Mouse (Mus musculus): Measurements from ENCODE around the gene Pou2af1.

The Pou2af1 gene

DNA sequence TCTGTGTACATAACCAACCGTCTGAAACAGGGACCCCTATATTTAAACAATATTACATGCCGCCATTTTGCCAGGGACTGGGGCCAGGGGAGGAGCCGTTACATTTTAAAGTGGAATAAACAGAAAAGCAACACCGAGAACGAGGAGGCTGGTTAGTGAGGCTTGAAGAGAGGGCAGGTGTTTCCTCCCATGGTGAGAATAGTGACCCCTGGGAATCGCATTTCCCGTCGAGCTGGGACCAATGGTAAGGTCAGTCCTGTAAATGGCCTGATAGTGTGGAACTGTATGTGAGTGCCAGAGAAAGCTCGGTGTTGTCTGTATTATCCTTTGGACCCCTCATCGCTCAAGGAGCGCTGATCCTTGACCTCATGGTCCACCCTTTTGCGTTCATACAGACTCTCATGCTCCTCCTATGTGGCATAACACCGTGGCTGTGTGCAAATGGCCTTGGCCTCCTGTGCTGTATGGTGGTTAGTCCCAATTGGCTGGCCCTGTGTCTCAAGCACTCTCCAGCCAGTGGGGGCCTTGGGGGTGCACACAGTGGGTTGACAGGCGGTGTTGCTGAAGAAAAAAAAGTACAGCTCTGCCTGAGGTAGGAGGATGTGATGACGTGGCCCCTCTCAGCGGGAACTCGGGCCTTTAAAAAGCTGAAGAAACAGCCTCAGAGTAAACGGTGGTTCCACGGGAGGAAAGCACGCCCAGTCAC is at the start of gene Pou2af1:
Gene Pou2af1 (plus strand): TSS at position 686 of the 706 bp plus-strand sequence.
- peak; percentile 64 for DNase-seq (ENCODE audit: low spot score)

DNA sequence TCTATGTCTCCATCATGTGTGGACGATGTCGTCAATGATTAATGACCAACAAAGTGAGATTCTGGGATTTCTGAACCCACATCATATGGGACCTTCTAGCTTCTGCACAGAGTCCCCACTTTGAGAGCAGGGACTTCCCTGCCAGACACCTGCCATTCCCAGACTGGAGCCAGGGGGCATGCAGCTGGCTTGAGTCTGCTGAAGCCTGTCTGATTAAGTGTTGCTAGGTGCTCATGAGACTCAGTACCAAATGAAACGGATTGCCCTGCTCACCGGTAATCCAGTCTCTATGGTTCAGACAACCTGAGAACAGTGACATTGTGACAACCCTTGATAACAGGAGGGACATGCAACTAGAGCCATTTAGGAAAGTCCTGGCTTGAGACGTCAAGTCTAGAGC is 49.5 kb upstream of the Pou2af1 start:
- DNase-seq (ENCODE audit: low spot score) = no peak

DNA sequence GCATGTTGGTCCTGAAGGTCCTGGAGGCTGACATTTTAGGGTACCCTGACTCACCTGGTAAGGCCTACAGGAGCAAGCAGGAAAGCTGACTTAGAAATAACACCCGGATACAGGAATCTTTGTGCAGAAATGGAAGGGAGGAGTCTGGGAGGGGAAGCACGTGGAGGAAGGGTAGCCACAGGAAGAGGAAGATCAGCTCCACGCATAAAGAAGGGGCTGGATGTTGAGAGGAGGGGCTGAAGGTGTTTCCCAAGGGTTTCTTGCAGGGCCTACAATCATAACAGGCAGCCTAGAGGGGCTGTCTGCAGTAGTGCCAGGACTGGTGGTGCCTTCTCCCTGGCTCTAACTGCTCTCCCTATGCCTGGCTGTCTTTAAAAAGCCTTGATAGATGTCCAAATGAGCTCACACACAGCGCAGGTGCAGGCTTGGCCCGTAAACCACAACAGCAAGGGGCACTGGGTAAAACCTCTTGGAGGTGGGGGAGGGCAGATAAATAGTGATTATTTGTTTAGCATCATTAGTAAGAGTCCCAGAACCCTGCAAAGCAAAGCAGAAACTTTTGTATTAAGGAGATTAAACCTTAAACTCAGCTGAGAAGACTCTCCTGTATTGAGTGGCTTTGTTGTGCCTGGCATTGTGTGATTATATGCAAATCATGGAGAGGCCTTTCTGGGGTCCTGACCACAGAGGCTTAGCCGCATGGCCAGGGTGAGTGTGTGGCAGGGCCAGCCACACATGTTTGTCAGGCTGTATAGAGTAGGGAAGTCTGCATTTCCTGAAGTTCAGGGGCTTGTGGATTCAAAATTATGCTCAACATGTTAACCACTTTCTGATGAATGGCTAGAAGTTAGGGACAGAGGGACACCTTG is 48.0 kb upstream of the Pou2af1 start, which contains the start of gene Gm32742:
Gene Gm32742 (minus strand): TSS at position 206 of the 869 bp plus-strand sequence.
- DNase-seq (ENCODE audit: low spot score) = no peak

DNA sequence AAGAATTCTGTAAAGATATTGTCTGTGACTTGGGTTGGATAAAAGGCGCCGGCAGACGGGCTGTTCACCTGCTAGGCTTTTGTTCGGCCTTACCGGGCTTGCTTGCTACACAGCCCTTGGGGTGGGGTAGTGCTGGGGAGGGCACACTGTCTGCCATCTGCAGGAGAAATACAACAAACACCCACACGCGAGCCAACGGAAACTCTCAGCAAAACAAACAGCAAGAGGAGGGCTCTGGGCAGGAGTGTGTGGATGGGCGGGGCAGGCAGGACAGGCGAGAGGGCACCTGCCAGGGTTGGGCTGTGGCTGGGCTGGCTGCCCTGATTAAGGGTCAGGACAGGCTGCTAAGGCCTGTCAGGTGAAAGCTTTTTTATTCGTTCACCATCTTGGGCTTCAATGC is 45.6 kb upstream of the Pou2af1 start:
- peak; percentile 86 for DNase-seq (ENCODE audit: low spot score)

DNA sequence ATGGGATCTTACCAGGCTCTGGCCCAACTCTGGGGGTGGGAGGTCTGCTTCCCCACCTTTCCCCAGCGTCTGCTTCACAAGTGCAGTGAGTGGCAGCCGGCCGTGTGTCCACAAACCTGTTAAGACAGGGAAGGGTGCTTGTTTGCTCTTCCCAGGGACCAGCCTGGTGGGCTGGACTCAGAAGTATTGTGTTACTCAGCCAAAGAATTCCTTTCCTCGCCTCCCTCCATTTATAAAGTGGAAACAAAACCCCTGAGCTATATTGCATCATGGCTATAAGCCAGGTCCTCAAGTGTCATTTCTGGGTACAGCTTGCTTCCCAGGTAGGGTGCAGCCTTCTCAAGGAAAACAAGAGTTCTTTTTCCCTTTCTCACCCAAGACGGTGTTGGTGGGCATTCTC is 44.8 kb upstream of the Pou2af1 start:
- peak; percentile 81 for DNase-seq (ENCODE audit: low spot score)

DNA sequence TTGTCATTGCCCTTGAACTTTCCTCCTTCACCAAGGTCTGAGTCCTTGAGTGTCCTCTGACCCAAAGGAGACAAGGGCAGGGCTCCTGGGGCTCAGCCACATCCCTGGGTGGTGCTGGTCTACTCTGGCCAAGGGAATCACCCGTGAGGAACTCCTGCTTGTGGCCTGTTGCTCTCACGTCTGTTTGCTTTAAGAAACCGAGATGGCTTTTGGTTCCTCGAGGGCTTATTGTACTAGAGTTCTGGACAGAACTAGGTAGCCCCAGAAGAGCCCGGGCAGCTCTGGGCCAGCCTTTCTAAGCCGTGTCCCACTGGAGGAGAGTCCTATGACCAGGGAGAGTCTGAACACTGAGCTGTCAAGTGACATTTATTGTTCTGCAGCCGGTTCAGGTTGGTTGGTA is 44.4 kb upstream of the Pou2af1 start:
- peak; percentile 44 for DNase-seq (ENCODE audit: low spot score)

DNA sequence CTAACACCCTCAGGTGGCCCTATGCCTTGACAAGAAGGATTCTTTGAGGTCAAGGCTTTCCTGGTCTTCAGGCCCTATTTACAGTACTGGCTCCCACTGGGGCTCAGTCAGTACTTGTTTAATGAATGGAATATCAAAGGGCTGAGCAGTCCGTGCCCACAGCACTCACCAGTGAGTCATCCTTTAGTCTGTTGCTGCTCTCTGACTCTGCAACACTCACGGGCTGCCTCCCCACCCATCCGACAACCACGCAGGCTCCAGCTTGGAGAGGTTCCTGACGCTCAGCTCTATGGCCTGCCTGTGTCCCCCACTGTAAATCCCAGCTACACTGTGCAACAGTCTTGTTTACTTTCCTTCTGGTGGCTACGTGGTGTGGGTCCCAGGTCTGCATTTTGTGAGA is 43.2 kb upstream of the Pou2af1 start:
- no peak for DNase-seq (ENCODE audit: low spot score)

DNA sequence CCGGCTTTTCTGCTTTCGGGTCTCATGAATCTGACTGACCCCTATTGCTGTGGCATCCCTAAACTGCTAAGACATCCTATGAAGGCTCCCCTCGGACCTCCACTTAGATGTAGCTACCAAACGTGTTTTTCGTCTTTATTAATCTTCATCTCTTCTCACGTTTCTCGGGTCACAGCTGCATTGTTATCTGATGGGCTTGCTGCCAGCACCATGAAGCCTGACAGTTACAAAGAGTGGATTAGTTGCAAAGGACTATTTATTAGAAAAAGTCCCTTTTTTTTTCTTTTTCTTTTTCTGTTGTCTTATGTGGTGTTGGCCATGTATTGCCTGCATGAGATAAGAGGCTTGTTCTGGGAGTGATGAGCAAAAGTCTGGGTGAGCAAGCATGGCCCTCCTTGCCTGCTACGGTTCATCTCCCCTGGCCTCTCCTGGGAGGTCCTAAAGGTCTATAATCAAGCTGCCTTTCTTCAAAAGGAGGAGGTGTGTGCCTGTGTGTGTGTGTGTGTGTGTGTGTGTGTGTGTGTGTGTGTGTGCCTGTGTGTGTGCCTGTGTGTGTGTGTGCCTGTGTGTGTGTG is 38.5 kb upstream of the Pou2af1 start:
- DNase-seq (ENCODE audit: low spot score) = no peak

DNA sequence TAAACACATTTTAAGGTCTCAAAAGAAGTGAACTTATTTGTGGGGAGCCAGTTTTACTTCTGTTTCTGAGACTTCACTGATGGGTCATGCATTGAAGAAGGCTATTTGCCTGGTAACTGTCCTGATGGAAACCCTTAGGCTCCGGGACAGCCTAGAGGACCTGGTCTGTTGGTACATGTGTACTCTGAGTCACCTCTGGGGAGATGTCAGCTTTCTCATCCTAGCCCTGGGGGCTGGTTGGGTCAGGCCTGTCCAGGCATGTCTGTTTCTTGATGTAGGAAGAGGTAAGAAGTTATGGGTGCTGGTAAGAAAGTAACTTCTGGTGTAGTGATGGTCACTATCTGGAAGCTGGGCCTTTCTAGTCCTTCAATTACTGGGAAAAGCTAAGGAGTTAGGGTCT is 37.8 kb upstream of the Pou2af1 start:
- no peak for DNase-seq (ENCODE audit: low spot score)

DNA sequence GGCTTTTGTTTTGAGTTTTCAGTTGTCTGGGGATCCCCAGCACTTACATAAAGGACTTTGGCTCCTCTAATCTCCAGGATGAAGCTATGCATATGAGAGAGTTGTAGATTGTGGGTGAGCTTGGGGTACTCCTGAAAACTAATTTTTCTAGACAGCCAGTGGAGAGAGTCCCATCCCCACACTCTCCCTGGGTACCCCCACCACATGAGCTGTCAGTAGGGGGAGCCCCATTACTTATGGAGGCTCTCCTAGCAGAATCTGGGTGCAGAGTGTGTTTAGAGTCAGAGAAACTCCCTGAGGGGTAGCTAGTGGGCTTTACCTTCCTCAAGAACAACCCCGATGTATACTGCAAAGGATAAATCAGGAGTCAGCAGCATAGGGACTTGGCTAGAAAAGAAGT is 35.2 kb upstream of the Pou2af1 start:
- no peak for DNase-seq (ENCODE audit: low spot score)

DNA sequence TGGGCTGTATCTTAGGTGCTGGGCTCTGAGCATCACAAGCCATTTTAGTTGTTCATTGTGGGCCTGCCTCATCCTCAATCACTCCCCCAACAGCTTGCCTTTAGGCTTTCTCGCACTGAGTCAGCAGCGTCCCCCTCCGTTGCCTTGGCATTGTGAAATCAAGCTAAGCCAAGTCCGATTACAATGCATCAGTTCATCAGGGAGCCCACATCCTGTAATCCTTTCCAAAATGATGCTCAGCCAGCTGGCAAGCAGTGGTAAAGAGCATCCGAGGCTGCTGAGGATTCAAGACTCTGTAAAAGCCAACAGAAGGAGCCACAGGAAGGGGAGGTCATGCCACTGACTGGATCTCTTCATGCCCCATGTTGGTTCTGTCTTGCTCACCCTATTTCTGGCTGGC is 32.9 kb upstream of the Pou2af1 start:
- peak; percentile 54 for DNase-seq (ENCODE audit: low spot score)

DNA sequence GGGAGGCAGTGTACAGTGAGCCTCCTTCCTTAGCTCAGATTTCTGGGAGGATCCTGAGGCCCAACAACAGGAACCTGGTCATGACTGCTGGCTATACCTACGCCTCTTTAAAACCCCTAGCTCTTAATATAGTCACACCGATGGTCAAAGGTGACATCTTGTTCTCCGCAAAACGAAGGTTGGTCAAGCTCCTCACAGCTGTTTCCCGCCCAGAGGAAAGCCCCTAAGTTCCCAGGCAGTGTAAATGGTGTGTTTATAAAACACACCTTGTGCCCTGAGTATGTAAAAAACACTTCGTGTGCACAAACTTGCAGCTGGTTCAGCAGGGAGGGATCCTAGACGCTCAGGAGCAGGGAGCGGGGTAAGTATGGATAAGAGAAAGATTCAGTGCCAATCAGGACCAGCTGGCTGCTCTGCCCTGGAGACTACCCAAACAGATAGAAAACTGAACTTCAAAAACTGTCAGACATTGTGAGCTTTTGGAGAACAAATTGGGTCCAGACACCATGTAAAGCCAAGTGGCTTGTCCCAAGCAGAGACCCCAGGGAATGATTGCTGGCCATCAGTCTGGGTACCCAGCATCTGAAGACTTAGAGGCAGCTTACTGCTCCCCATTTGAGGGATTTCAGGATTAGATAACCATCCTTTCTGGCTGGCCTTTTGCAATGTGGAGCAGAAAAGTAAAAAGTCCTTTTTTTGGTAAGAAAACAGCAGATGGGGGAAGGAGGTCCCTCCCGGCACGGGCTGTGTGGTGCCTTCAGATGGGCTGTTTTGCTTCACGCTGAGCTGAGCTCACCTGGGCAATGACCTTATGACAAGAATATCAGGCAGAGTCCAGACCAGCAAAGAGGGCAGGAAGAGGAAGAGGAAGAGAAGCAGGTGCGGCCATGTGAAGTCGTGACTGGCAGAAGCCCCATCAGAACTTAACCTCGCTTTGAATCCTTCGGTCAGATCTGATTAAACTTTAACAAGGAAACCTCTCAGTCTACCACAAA is 30.5 kb upstream of the Pou2af1 start:
- peak; percentile 19 for DNase-seq (ENCODE audit: low spot score)

DNA sequence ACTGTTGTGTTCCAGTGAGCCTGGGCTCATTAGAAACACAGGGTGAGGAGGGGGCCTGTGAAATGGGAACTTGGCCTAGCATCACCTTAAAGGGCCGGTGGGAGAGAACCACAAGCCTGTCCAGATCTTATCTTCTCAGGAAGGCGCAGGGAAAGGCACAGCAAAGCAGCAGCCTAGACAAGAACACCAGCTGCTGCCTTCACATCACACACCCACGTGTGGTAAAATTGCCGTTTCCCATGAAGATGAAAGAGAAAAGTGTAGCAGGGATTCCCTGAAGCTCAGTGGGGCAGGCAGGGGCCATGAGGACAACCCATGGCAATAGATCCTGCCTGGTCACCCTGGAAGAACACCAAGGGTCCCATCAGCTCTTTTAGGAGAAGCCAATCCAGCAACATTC is 28.1 kb upstream of the Pou2af1 start:
- no peak for DNase-seq (ENCODE audit: low spot score)

DNA sequence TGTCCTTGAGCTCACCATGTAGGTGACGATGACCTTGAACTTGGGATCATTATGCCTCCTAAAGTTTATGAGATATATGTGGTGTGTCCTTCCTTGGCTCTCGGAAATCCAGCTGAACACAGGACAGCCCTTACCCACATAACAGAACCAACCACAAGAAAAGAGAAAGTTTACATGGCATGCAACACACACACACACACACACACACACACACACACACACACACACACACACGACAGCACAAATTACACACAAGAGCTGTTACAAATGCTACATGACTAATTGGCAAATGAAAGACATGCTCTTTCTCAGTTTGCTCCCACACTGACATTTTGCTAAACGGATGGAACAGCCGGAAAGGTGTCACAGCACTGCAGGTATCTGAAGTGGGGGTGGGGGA is 27.6 kb upstream of the Pou2af1 start:
- DNase-seq (ENCODE audit: low spot score) = no peak

DNA sequence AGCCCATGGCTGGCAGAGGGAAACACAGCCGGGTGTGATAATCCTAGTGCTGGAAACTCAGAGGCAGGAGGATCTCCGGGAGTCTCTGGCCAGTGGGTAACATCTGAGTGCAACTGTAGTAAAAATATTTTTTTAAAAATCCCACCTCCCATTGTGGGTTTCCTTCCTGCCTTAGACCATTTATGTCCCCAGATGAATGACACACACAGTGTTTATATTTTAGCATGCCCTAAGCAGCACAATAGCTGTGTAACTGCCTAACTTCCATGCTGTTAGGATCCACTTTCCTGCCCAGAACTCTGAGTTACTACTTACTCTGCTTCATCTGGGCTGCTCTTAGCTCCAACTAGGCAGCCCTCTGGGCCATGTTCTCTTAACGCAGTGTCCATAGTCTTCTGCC is 22.9 kb upstream of the Pou2af1 start:
- DNase-seq (ENCODE audit: low spot score) = no peak

DNA sequence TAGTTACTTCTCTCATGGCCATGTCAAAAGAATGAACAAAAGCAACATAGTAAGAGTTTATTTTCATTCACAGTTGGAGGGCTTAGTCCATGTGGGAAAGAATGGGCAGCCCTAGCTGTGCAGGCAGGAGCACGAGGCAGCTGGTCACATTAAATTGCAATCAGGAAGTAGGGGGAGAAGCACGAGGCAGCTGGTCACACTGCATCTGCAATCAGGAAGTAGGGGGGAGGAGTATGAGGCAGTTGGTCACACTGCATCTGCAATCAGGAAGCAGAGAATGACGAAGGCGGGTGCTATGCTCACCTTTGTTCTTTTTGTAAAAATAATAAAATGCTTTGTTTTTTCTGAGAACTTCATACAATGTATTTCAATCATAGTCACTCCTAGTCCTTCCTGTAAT is 18.7 kb upstream of the Pou2af1 start:
- no peak for DNase-seq (ENCODE audit: low spot score)

DNA sequence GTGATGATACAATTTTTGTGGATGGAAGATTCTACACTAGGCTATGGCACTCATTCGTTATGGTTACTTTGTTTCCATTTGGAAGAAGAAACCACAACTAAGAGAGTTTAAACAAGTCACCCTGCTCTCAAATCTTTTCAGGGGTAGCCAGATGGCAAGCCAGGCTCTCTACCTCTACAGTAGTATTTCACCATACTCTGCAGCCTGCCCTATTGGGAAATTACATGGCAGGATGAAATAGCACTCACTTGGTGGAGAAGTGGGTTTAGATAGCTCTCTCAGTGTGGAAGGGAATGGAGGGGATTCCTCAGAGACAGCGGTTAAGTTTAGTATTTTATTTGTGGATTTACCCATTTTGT is 4.6 kb upstream of the Pou2af1 start:
- no peak for DNase-seq (ENCODE audit: low spot score)

DNA sequence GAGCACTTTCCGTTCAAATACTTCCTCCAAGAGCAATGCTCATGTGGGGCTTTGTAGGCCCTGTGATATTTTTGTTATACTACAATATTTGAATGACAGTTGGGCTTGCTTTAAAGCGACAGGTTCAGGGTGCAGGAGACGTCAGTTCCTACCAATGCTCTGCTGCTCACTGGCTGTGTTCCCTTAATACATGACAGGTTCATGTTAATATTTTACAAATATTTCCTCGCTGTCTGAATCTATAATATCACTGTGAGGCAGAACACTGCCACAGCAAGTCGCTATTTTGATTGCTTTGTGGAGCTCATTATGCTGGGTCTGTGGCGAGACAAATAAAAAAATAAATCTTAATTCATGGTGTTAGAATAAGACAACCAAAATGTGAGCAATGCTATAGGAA is 2.3 kb upstream of the Pou2af1 start:
- no peak for DNase-seq (ENCODE audit: low spot score)

DNA sequence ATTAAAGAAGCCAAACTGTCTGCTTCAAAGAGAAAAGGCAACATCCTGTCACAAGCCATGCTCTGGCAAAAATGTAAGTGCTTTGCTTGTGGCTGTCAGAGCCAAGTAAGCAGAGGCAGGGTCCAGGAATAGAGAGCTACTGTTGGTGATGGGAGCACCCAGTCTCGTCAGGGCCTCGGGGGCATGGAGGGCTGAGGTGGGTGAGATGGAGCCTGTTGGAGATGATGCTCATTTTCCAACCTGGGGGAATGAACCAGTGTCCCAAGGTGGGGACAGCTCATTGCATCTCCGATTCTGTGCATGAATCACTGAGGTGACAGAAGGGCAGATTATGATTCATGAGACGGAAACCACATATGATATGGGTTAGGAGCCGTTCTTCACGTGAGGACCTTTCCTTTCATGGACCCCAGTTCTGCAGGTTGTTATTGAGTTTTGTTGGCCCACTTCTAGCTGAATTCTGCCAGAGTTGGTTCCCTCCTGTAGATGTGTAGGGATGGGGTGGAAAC is 275 bp downstream of the Pou2af1 start:
- no peak for DNase-seq (ENCODE audit: low spot score)

DNA sequence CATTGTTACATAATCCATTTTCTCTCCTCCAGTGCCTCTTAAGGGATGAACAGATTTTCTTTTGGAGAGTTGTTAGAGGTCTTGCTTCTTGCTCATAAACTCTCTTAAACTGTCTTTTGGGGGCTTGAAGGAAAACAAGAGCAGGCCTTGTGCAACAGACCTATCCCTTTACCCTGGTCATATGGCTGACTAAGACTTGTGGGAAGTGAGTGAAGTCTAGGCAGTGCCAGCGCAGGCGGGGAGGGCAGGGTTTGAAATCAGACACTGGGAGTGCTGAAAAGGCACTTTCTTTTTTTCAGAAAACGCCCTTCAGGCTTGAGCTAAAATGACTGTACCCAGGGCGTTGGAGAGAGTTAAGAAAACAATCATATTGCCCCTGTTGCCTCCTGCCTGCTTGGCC is 1.8 kb downstream of the Pou2af1 start:
- DNase-seq (ENCODE audit: low spot score) = no peak

DNA sequence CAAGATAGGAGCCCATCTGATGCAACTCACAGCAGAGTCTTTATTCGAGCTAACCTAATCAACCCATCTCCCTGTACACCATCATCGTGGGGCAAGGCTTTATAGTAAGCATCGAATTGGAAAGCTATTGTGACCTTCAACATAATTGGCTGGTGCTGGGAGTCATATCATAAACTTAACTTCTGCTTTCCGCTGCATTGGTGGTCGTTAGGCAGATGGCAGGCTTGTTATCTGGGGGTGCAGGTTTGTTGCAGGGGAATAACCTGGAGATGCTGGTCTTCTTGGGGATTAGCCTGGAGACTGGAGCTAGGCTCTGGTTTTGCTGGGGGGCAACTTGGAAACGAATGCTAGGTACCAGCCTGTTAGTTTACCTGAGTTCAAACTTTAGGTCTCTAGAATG is 2.4 kb downstream of the Pou2af1 start:
- no peak for DNase-seq (ENCODE audit: low spot score)

Data from lung, postnatal 25 days (tissue).